Mouse (Mus musculus) cerebellum, adult 11-12 months (tissue): ENCODE measurements around the gene Uck1.

Source experiments
- DNase-seq: peaks from one replicate; pipeline ENCODE4 v3.0.0; 2022

Gene Uck1

DNA sequence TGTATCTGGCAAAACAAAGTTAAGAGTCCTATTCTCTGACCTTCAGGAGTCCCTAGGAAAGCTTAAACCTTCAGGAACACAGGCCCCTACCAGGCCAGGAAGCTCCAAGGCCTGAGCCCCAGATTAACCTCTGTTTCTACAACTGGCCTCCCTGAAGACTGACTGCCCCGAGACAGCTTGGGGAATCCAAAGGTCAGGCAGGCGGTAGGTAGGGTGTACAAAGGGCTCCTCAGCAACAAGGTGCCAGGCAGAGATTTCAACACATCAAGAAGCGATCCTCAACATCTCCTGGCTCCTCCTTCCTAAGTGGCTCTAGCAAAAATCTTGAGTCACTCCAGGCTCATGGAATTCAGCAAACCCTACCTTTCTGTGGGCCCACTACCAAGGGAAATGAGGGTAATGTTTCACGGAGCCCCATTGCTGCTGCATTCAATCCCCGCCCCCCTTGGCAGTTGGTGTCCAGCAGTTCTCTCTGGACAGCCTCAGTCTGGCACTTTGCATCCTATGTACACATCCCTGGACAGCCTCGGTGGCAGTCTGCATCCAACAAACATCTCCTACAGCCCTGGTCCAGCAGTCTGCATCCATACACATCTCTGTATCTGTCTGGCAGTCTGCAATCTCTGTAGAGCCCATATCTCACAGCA, 949 bp downstream of the Uck1 start:
- no peak for DNase-seq

GRCm38 (mm10) chr2:32256273-32256672, 3.7 kb downstream of the Uck1 start:
- DNase-seq, result no peak

DNA sequence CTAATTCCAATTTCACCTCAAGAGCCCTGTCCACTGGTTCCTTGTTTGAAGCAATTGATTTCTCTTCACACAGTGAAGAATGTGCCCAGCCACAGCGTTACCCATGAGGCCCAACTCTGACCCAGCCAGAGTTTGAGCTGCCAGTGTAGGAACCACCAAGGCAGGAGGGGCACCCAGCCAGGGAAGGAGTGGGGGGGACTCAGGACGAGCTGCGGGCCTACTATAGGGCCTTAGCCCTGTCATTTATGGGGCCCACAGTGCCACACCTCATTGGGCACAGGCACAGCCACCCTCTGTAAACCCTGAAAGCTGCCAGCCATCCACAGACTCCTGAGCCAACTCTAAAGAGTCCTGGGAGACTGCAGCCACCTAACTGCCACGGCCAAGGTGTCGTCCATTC, 5.4 kb downstream of the Uck1 start:
- no peak for DNase-seq

- no peak for DNase-seq
Measured at GRCm38 (mm10) chr2:32253352-32253751, 6.6 kb downstream of the Uck1 start.

GRCm38 (mm10) chr2:32252658-32253057, 7.3 kb downstream of the Uck1 start:
- DNase-seq, result no peak

DNA sequence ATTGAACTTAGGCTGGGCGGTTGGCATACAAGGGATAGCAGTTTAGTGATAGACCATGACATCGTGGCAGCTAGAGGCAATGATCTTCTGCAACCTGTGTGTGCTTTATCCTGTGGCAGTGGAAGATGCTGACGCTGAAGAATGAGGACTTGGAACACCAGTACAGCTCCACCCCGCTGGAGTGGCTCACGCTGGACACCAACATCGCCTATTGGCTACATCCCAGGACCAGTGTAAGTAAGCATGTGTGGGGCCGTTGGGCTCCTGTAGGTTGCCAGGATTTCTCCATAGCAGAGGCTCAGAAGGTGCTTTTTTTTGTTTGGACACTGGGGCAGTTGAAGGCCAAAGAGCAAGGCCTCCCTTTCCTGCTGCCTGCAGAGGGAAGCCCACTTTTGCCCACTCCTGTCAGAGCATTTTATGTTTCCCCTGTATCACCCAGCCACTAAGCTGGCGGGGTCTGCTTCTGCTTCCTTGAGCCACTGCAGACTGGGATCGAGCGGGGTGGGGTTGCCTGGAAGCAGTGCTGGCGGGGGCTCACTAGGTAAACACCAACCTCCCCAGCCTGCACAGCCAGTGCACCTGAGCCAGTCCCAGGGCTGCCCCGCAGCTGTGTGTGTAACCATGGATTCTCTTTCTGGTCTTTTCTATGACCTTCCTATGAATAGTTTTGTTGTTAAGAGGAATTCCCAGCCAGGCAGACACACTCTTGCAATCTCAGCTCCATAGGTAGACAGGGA, 8.0 kb downstream of the Uck1 start:
- no peak for DNase-seq

DNA sequence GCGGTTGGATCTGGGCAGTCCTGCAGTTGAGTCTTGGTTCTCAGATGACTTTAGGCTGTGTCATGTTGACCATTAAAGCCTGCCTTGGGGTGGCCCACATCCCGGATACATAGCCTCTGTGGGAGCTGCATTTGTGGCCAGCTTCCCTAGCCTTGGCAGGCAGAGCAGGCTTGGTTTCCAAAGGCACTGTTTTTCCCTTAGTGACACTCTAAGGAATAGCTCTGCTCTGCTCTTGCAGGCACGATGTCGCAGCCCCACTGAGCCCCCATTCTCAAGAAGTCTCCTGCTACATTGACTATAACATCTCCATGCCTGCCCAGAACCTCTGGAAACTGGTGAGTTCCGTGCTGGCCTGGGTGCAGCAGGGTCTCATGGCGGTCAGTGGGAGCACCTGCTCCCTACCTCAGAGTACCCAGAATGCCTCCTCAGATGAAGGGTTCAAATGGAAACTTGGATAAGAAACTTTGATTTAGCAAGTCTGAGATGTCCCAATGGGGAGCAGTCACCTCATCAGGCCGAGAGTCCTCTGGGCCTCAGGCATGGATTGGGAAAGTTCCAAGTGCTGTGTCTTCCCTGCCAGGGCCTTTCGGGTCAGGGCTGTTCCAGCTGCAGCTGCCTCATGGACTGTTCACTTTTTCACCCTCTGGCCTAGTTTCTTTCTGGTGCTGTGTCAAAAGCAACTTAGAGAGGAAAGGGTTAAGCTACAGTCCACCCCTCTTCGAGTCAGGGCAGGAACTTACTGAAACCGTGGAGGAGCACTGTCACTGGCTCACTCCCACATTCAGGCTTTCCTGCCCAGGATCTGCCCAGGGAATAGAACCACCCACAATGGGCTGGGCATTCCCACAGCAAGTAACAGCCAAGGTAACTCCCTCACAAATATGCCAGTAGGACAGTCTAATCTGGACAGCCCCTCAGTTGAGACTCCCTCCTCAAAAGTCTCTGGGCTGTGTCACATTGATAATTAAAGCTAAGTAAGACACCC, 11.3 kb downstream of the Uck1 start:
- DNase-seq, result no peak

DNA sequence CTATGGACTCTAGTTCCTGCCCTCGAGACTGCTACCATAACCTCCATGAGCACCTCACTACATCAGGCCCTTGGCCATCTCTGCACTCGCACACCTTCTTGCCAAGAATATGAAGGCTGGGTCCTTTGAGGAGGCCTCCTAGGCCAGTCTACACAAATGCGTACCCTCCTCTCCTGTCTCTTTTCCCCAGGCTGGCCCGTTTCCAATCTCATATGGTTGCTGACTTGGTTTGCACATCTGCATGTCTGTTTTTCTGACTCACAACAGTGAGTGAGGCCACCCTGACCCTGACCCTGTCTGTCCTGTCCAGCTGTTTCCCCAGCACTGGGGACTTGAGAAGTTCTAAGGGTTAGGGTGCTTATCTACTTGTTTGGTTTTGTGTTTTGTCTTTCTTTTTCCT, 13.2 kb downstream of the Uck1 start:
- no peak for DNase-seq

- DNase-seq, result no peak
Measured at GRCm38 (mm10) chr2:32242986-32243385, 17.0 kb downstream of the Uck1 start.

DNA sequence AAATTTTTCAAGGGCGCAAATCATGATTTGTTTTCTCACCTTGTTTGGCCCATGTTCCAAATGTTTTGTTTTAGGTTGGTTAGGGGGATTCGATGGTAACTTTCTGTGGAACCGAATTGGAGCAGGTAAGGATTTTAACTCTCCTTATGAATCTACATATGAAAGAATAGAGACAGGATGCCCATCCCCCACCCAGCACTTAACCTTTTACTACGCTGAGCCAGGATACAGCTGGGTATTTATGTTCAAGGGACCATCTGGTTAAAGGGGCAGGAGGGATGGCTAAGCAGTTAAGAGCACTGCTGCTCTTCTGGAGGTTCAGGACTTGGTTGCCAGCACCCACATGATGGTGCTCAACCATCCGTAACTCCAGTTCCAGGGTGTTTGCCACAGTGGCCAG, 19.4 kb downstream of the Uck1 start:
- no peak for DNase-seq

GRCm38 (mm10) chr2:32238708-32239435, 21.1 kb downstream of the Uck1 start:
- no peak for DNase-seq

- DNase-seq, result no peak
Measured at GRCm38 (mm10) chr2:32237571-32237970, 22.4 kb downstream of the Uck1 start.

DNA sequence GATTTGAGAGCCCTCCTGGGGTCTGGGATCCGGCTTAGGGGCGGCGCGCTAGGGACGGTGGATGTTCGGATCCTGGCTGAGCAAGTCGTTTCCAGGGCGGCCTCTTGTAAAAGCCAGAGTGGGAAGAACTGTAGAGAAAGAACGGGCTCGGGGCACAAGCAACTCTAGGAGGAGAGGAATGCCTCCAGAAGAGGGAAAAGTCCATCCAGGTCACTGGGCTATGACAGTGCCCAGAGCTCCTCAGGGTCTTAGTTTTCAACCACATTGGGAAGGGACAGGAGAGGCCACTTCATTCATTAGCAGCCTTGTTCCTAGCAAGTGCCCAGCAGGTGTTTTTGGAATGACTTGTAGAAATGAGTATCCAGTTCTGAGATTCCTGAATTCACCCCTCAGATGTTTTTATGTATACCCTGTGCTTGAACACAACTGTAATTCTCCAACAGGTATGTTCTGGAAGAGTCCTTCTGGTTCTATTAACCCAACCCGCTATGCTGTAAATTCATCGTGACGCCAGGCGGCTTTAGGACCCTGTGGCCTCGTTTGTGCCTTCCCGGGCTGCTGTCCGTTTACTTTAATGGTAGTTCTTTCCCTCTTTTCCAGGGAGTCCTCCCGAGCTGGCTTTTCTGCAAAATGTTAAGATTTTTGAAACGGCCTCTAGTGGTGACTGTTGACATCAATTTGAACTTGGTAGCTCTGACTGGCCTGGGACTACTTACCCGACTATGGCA, 23.0 kb downstream of the Uck1 start:
- DNase-seq, result peak; percentile 74

GRCm38 (mm10) chr2:32235886-32236759, 23.8 kb downstream of the Uck1 start, which contains the start of gene Pomt1:
TSS of gene Pomt1 (plus strand) at chr2:32236590.
- DNase-seq, result peak; percentile 92

GRCm38 (mm10) chr2:32235433-32235832, 24.5 kb downstream of the Uck1 start:
- no peak for DNase-seq

DNA sequence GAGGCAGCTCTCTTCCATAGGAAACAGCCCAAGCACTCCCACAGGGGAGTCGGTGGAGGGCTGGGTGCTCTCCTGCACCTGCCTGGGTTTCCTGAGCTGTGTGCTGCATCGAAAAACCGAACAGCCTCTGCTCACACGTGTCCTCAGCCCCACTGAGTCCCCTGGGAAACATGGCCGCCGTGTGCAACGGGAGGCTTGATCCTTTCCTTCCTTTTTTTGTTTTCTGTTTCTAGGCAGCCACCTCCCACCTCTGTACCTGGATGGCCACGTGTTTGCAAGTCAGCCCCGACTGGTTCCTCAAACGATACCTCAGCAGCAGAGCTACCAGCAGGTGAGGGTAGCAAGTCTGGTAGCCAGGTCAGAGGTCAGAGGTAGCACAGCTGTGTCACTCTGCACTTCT, 37.9 kb downstream of the Uck1 start:
- DNase-seq, result no peak

- DNase-seq, result peak; percentile 29
Measured at GRCm38 (mm10) chr2:32221577-32221976, 38.4 kb downstream of the Uck1 start.

- no peak for DNase-seq
Measured at GRCm38 (mm10) chr2:32220969-32221368, 39.0 kb downstream of the Uck1 start.

GRCm38 (mm10) chr2:32220021-32220420, 39.9 kb downstream of the Uck1 start:
- DNase-seq, result peak; percentile 36

GRCm38 (mm10) chr2:32219501-32219900, 40.5 kb downstream of the Uck1 start:
- no peak for DNase-seq
